Mouse (Mus musculus): Measurements from ENCODE around the gene Usp16. TPM values are rescaled to one million over a fixed set of nuclear protein-coding genes. Genes with fewer than 3 reads are reported as not detected.

Gene Usp16
- total RNA-seq (2014; rRNA removed) (40.6 and 47.7 TPM in 2 replicates), polyA plus RNA-seq (2012; rRNA removed) (9.0 and 9.7 TPM in 2 replicates)

DNA sequence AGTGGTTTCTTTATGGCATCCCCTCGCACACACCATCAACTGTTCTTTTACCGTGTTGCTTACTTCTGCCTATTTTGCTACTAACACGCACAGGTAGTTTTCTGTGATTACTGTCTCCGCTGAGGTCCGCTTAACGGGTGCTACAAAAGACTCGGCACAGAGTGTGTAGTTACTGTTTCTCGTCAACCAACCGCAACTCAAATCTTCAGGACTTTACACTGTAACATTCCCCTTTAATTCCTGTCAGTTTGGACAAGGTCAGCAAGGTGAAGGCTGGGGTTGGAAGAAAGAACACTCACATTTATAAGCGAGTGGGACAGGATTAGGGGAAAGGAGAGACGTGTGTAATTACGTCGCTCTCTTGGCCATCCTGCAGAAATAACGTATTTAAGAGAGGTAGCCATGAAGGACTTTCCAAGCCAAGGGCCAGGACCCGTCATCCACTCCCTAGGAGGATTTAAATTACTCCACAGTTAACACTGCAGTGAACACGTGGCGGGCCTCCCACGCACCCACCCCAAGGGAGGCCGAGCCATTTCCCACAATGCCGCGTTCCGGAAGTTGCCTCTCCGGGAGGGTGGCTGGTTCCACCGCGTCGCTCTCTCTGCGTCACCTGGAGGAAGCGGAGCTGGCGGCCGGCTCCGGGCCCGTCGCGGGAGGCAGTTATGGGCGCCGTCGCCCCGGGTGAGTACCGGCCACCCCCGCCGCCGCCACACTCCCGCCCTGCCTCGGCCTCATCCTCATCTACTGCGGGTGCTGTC, at the start of gene Usp16:
TSS of gene Usp16 (plus strand) at position 285 of the 761 bp plus-strand sequence.
- peaks cover 8% of the 10 kb centered on the region for H3K4me1 ChIP-seq (ENCODE audit: control insufficient read depth, insufficient read depth, low read length)
- peak; percentile 87 for DNase-seq (ENCODE audit: extremely low read depth, low read depth, low spot score)
- H3K4me3 ChIP-seq (ENCODE audit: insufficient read depth, low read depth, low read length) = peak within 1 kb of the TSS; percentile 89
- H3K27ac ChIP-seq (replicated peaks; ENCODE audit: insufficient read depth, low read depth, low read length) = peak within 1 kb of the TSS; percentile 74
- H3K9ac ChIP-seq (ENCODE audit: low read depth, low read length) = peak within 1 kb of the TSS; percentile 89
- H3K27me3 ChIP-seq (ENCODE audit: control insufficient read depth, insufficient read depth, low read length) = no peaks in the 10 kb centered on the region
- no peaks in the 10 kb centered on the region for H3K36me3 ChIP-seq (ENCODE audit: control insufficient read depth, insufficient read depth, low read length)
- 6% methylated on average over 43 of the region's 45 CpGs for WGBS
- TF ChIP-seq CTCF (IDR thresholded peaks at IDR 0.05; ENCODE audit: low read depth, low read length) (no peak), POLR2A (IDR thresholded peaks at IDR 0.05; ENCODE audit: extremely low read depth, insufficient read depth, low read length) (peak; percentile 82)
- peaks cover 18% of the 10 kb centered on the region for H3K79me2 ChIP-seq (ENCODE audit: control insufficient read depth, insufficient read depth, low read length)

DNA sequence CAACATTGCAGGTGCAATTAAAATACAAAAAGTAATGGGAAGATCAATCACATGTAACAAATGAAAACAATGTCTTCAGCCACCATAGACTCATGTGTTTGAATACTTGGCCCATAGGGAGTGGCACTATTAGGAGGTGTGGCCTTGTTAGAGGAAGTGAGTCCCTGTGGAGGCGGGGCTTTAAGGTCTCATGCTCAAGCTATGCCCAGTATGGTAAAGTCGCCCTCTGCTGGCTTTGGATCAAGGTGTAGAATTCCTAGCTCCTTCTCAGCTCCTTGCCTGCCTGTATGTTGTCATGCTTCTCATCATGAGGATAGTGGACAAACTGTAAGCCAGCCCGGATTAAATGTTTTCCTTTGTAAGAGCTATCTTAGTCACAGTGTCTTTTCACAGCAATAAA, 49.5 kb upstream of the Usp16 start:
- WGBS = 94% methylated on average over 3 of the region's 3 CpGs
- TF ChIP-seq CTCF (IDR thresholded peaks at IDR 0.05; ENCODE audit: low read depth, low read length) = no peak
- no peak for TF ChIP-seq POLR2A (IDR thresholded peaks at IDR 0.05; ENCODE audit: extremely low read depth, insufficient read depth, low read length)
- Histone ChIP-seq H3K4me1 (ENCODE audit: control insufficient read depth, insufficient read depth, low read length) (no peaks in the 10 kb centered on the region), H3K27me3 (ENCODE audit: control insufficient read depth, insufficient read depth, low read length) (no peaks in the 10 kb centered on the region), H3K4me3 (ENCODE audit: insufficient read depth, low read depth, low read length) (no peak overlapping the region), H3K79me2 (ENCODE audit: control insufficient read depth, insufficient read depth, low read length) (no peaks in the 10 kb centered on the region), H3K27ac (replicated peaks; ENCODE audit: insufficient read depth, low read depth, low read length) (no peak overlapping the region), H3K9ac (ENCODE audit: low read depth, low read length) (no peak overlapping the region), H3K36me3 (ENCODE audit: control insufficient read depth, insufficient read depth, low read length) (peaks cover 66% of the 10 kb centered on the region)
- peak; percentile 22 for DNase-seq (ENCODE audit: extremely low read depth, low read depth, low spot score)

DNA sequence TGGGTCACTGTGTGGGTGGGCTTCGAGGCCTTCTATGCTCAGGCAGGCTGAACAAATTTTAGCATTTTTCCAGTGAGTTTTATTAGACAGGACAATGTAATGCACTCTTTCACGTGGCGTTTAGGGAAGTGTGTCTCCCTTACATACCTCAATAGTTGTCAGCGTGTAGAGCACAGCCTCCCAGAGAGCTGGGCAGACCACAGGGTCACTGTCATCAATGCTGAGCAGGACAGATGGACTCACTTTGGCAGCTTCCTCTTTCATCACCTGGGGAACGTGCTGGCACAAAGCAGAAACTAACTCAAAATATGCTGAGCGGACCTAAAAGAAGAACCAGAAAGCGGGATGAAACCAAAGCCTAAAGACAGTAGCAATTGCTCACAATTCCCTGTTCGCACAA, 33.8 kb upstream of the Usp16 start:
- TF ChIP-seq CTCF (IDR thresholded peaks at IDR 0.05; ENCODE audit: low read depth, low read length) (no peak), POLR2A (IDR thresholded peaks at IDR 0.05; ENCODE audit: extremely low read depth, insufficient read depth, low read length) (no peak)
- H3K79me2 ChIP-seq (ENCODE audit: control insufficient read depth, insufficient read depth, low read length) = no peaks in the 10 kb centered on the region
- no peaks in the 10 kb centered on the region for H3K4me1 ChIP-seq (ENCODE audit: control insufficient read depth, insufficient read depth, low read length)
- WGBS = 95% methylated on average over 8 of the region's 8 CpGs
- H3K27me3 ChIP-seq (ENCODE audit: control insufficient read depth, insufficient read depth, low read length) = no peaks in the 10 kb centered on the region
- no peak overlapping the region for H3K9ac ChIP-seq (ENCODE audit: low read depth, low read length)
- no peak for DNase-seq (ENCODE audit: extremely low read depth, low read depth, low spot score)
- peaks cover 78% of the 10 kb centered on the region for H3K36me3 ChIP-seq (ENCODE audit: control insufficient read depth, insufficient read depth, low read length)
- H3K4me3 ChIP-seq (ENCODE audit: insufficient read depth, low read depth, low read length) = no peak overlapping the region
- no peak overlapping the region for H3K27ac ChIP-seq (replicated peaks; ENCODE audit: insufficient read depth, low read depth, low read length)

DNA sequence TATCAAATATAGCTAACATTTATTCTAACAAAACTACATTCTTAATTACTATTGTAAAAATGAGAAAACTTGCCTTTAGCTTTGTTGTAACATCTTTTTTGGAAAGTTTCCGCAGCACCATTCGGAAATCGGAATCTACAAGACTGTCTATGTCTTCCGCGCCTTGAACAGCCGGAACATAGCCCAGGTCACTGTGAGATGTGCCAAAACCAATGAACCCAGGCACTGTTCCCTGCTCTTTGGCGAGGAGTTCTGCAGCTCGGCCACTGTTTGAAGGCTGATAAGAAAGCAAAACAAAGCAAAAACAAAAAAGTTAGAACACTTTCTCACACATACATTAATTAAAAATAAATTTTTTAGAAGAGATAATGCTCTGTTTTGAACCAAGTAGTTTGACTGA, 27.0 kb upstream of the Usp16 start:
- Histone ChIP-seq H3K27me3 (ENCODE audit: control insufficient read depth, insufficient read depth, low read length) (no peaks in the 10 kb centered on the region), H3K79me2 (ENCODE audit: control insufficient read depth, insufficient read depth, low read length) (peaks cover 11% of the 10 kb centered on the region; the same call in 1 of the 2 replicates), H3K9ac (ENCODE audit: low read depth, low read length) (no peak overlapping the region), H3K4me1 (ENCODE audit: control insufficient read depth, insufficient read depth, low read length) (peaks cover 4% of the 10 kb centered on the region), H3K36me3 (ENCODE audit: control insufficient read depth, insufficient read depth, low read length) (peaks cover 32% of the 10 kb centered on the region), H3K4me3 (ENCODE audit: insufficient read depth, low read depth, low read length) (no peak overlapping the region), H3K27ac (replicated peaks; ENCODE audit: insufficient read depth, low read depth, low read length) (no peak overlapping the region)
- TF ChIP-seq CTCF (IDR thresholded peaks at IDR 0.05; ENCODE audit: low read depth, low read length) (no peak), POLR2A (IDR thresholded peaks at IDR 0.05; ENCODE audit: extremely low read depth, insufficient read depth, low read length) (no peak)
- WGBS = 28% methylated on average over 8 of the region's 8 CpGs
- DNase-seq (ENCODE audit: extremely low read depth, low read depth, low spot score) = peak; percentile 85

DNA sequence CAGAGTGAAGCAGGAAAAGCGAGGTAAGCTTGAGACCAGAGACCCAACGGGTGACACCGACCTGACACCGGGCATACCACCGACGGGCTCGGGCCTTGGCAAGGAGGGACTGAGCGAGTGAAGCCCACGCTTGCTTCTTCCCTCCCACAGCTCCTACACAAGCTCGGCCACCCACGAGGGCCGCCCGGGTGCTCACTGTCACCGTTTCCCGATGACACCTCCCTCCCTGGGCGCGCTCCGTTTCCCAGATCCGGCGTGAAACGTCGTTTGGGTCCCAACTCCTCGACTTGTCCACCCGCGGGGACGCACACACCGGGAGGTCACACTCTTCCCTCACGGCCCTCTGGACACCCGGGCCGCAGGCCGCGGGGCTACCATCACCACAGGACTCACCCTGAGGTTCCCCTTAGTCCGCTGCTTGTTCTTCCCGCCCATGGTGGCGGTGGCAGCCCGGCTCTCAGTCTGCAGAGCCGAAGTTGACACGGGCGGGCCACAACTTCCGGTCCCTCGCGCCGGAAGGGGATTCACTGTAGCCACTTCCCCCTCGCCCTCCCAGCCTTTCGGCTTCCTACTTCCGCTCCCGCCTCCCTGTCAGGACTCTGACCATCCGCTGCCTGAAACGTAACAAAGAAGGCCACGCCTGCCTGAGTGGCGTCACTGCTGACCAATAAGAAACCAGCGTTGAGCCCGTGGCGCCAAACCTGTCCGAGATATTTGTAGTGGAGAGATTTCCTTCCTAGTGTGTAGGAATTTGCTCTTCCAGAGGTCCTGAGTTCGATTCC, 22.3 kb upstream of the Usp16 start, which contains the start of gene Ltn1:
TSS of gene Ltn1 (minus strand) at position 580 of the 782 bp plus-strand sequence.
- Histone ChIP-seq H3K27me3 (ENCODE audit: control insufficient read depth, insufficient read depth, low read length) (no peaks in the 10 kb centered on the region), H3K4me1 (ENCODE audit: control insufficient read depth, insufficient read depth, low read length) (peaks cover 4% of the 10 kb centered on the region), H3K79me2 (ENCODE audit: control insufficient read depth, insufficient read depth, low read length) (peaks cover 11% of the 10 kb centered on the region; the same call in 1 of the 2 replicates), H3K27ac (replicated peaks; ENCODE audit: insufficient read depth, low read depth, low read length) (peak within 1 kb of the TSS; percentile 42), H3K4me3 (ENCODE audit: insufficient read depth, low read depth, low read length) (peak within 1 kb of the TSS; percentile 78), H3K36me3 (ENCODE audit: control insufficient read depth, insufficient read depth, low read length) (no peaks in the 10 kb centered on the region), H3K9ac (ENCODE audit: low read depth, low read length) (peak within 1 kb of the TSS; percentile 78)
- peak; percentile 96 for DNase-seq (ENCODE audit: extremely low read depth, low read depth, low spot score)
- TF ChIP-seq POLR2A (IDR thresholded peaks at IDR 0.05; ENCODE audit: extremely low read depth, insufficient read depth, low read length) (peak; percentile 66; the same call in 1 of the 2 replicates), CTCF (IDR thresholded peaks at IDR 0.05; ENCODE audit: low read depth, low read length) (no peak)
- WGBS = under 1% methylated on average over 56 of the region's 56 CpGs

Data from liver, adult 2 months (tissue).